Mouse (Mus musculus): Measurements from ENCODE around the gene BC030870.

GRCm38 (mm10) chr8:65074733-65075132 lies 54.6 kb downstream of the BC030870 start, which contains the start of gene Gm10663:
- no peak for TF ChIP-seq CTCF (IDR thresholded peaks at IDR 0.05; ENCODE audit: borderline replicate concordance, control insufficient read depth, extremely low read depth, insufficient read depth, low read length, poor library complexity)
- no peak for TF ChIP-seq POLR2A (IDR thresholded peaks at IDR 0.05; ENCODE audit: control insufficient read depth, extremely low read depth, insufficient read depth, low read length, poor library complexity)

All from thymus, adult 2 months (tissue).